Mouse (Mus musculus) kidney, postnatal 10 days (tissue): ENCODE measurements around the gene Phc2.
A peak's percentile ranks its signal among the peaks of the same experiment; 100 is the strongest.
"Not testable (repeated sequence)": the region's sequence is repeated elsewhere in the genome, so short reads cannot be mapped to it uniquely, and the experiment has no call there.

Experiments
- DNase-seq: peaks from one replicate; pipeline ENCODE4 v3.0.0; 2021; ENCODE audit warnings: mixed read lengths

The Phc2 gene

DNA sequence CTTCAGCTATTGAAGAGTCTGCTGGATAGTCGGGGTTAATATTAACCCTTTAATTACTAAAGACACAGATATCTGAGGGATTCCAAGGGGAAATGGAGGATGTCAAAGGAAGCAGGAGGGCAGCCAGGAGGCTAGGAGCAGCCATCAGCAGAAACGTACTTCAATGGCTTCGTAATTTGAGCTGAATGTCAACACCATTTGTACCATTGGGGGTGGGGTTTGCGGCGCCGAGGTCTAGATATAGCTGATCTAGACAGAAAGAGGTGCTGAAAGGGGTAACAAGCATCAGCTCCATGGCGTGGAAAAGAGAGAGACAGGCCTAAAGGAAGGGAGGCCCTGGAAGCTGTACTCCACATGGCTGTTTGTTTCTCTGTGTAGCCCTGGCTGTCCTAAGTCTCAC is 7.7 kb upstream of the Phc2 start:
- no peak for DNase-seq

- DNase-seq, result peak; percentile 56
Observed at GRCm38 (mm10) chr4:128648567-128649255, 5.8 kb upstream of the Phc2 start.

DNA sequence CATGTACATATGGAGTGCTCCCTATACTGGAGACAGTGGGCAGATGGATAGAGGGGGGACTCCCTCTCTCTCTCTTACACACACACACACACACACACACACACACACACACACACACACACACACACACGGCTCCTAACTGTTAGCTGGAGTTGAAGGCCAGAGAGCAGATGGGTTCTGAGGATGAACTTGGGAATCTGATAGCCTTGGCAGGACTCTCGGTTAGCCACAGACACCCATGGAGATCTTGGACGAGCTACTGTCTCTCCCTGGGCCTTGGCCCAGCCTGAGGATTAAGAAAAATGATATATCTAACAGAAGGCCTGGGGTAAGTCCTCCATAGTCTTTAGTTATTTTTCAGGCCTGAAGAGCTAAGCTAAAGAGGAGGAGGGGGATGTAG is 3.0 kb upstream of the Phc2 start:
- no peak for DNase-seq

- DNase-seq, result peak; percentile 41
Observed at GRCm38 (mm10) chr4:128652584-128653298, 1.8 kb upstream of the Phc2 start.

GRCm38 (mm10) chr4:128655446-128655845 is 944 bp downstream of the Phc2 start:
- no peak for DNase-seq

DNA sequence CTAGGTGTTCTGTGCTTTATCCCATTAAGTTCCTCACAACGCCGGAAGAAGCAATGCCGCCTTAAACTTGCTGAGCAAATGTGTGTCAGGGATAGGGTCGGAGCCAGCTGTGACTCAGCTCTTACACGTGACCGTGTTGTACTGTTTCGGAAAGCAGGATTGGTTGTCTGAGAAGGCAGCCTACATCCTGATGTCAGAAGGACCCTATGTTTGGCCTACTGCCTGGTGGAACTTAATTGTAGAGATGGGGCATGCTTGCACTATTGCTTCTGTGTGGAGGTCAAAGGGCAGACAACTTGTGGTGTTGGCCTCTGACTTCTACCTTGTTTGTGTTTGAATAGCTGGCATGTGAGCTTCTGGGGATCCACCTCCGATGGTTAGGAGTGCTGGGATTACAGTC is 5.7 kb downstream of the Phc2 start:
- DNase-seq, result no peak

DNA sequence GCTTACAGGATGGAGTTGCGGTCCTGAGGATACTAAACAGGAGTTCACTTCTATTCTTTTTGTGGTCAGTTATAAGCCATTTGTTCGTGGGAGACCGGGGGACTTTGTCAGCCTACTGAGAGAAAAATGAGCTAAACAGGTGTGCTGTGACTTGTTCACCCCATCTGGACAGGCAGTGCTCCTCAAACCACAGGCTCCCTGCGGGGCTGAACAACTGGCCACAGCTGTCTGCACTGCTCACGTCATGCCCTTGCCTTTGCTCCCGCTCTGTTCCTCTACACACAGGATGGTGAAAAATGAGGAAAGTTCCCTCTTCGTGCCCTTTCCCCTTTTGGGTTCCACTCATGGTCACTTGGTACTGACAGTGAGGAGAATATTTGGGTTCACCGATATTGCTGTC is 6.6 kb downstream of the Phc2 start:
- DNase-seq, result no peak

GRCm38 (mm10) chr4:128664002-128664401 is 9.5 kb downstream of the Phc2 start:
- DNase-seq, result no peak

- not testable (repeated sequence) for DNase-seq
Observed at GRCm38 (mm10) chr4:128666362-128666761, 11.9 kb downstream of the Phc2 start.

- DNase-seq, result not testable (repeated sequence)
Observed at GRCm38 (mm10) chr4:128667195-128667594, 12.7 kb downstream of the Phc2 start.

DNA sequence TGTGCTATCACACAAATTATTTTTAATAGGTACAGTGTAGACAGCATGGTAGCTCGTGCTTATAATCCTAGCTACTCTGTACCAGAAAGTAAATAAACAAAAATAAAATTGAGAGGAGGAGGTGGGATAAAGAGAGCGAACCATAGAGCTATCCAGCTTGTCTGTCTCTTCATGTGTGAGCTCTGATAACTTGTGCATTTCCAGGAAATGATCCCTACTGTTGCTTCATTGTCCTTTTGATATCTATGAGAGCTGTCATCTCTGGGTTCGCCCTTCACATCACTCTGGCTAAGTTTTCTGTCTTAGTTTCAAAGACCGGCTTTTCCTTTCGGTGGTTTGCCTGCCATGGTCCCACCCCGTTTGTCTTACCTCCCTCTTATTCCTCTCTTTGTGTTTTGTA is 14.7 kb downstream of the Phc2 start:
- DNase-seq, result no peak

DNA sequence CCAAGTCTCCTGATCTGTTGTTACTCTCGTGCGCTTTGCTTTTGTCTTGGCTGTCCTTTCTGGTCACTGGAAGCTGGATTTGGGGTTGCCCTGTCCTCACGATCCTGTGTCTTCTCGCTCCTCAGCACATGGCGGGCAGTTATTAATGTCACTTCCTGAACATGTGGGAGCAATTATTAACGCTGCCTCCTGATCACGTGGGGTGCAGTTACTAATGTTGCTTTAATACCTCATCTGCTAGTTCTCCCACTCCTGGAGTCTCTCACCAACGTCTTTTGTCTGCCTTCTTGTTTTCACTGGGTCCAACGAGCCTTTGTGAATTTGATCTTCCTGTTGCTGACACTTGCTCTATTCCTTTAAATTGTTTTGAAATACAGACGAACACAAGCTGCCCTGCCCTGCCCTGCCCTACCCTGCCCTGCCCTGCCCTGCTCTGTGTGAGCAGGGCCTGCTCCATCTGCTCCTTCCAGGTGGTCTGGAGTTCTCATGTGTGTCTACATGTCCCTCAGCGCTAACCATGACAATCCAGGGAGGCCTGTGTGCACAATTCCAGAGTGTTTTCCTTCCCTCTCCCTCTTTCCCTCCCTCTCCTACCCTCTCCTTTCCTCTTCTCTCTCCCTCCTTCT is 16.2 kb downstream of the Phc2 start:
- DNase-seq, result peak; percentile 50

DNA sequence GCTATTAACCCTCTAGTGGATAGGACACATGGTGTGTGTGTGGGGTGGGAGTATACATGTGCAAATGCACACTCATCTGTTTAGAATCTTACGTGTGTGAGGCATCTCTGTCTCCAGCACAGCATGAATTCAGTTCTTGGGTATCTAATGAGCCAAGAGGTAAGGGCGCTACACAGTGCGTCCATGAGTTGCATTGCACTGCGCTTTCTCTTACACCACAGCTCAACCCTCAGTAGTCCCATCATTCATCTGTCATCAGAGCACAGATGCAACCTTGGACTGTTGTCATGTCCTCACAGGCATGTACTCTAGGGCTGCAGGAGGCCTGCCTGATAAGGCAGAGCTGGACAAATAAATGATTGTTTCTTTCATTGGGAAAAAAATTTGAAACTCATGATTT is 18.0 kb downstream of the Phc2 start:
- DNase-seq, result no peak

DNA sequence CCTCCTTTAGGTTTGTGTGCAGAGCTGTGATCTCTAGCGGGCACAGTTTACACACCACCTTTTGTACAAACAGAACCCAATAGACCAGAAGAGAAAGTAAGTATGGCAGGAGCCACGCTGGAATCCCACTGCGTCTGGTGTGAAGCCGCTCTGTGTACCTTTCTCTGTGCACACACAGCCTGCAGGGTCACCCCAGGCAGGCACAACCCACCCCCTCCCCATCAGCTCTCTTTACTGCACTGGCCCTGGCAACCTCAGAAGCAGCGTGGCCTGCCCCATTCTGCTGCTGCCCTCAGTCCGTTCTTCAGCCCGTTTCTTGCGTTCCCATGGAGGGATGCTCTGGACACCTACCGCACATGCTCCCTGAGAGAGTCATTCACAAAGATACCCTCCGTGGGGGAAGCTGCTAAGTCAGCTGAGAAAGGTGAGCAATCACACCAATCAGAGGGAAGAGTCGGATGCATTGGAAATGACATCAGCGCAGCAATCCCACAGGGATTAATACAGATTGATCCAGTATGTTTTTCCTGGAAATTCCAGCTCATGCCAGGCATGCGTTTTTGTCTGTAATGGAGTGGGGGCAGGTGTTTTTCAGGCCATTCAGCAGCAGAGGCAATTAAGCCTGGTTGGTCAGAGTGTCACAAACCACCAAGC is 24.2 kb downstream of the Phc2 start:
- no peak for DNase-seq

GRCm38 (mm10) chr4:128681126-128681525 is 26.6 kb downstream of the Phc2 start:
- DNase-seq, result peak; percentile 69

- DNase-seq, result no peak
Observed at GRCm38 (mm10) chr4:128682281-128682680, 27.8 kb downstream of the Phc2 start.

DNA sequence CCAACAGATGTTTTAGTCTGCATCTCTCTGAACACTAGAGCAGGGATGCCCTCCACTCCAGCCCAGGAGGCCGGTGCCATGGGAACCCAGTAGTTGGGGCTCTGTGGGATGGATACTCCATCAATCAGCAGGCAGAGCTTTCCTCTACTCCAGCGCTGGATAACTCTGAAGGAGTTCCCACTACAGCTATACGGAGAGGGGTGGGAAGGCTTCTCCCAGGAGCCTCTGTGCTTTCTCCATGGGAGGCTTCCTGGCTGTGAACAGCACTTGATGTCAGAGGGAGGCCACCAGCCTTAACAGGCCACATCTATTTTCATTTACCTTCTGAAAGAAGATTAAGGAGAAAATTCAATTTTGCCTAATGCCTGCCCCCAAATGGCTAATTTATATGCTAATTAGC is 29.2 kb downstream of the Phc2 start:
- DNase-seq, result no peak

DNA sequence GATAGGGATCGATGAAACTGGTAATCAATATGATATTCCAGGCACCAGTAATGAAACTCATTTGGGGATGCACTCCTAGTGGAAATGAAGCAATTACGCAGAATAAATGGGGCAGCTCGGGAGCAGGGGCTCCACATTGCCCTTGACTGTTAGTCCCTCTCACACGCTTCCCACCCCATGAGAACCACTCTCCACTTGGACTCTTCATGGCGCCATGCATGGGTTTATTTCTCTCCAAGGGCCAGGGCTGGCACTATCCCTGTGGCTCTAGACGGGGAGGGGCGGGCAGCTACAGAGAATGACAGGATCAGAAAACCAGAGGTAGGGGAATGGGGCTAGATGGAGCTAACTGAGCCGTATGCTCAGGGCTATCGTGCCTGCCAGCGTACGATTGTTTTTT is 29.6 kb downstream of the Phc2 start:
- no peak for DNase-seq

DNA sequence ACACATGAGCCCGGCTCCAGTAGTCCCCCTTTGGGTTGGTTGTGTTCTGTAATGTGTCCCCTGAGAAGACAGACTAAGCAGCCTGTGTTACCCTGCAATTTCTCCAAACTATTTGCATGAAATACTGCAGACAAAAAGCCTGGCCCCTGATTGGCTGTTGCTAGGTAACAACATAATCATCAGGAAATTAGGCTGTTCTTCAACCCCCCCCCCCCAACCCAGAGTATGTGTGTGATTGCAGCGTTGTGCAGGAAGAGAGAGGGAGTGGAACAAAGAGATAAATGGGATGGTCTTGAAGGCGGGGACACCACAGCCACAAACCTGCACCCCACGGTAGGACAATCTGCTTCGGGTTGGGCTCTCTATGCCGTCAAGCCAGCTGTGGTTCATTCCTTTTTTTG is 34.0 kb downstream of the Phc2 start:
- DNase-seq, result peak; percentile 65

DNA sequence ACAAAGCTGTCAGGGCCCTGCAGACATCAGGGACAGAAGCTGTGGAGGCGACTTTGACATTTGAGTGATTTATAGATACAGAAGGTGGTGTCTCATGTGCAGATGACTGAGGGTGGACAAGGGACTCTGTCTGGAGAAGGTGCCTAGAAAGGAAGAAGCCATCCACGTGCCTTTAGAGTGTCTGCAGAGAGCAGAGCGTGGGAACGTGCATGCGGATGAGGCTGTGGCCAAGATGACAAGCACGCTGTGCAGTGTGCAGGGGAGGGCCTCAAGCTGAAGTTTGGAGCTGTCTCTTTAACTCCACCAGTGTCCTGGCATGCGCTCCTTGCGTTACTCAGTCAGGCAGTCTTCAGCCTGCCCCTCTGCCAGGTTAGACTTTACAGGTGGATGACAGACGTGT is 34.5 kb downstream of the Phc2 start:
- no peak for DNase-seq

- DNase-seq, result no peak
Observed at GRCm38 (mm10) chr4:128689739-128690304, 35.3 kb downstream of the Phc2 start.

DNA sequence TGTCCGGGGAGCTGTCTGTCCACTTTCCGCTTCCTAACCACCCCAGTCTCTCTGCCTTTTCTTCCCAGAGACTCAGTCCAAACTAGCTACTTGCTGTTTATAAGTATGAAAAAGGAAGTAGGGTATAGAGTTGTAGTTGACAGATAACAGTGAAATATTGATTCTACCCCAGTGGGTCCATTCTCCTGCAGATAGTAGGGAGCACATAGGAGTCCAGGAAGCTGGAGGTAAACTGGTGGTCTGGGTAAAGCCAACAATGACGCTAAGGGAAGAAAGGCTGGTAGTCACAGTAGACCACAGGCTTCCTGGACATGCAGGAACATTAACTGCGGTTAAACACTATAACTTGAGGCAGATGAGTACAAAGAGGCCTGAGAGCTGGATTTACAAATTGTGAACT is 36.7 kb downstream of the Phc2 start:
- DNase-seq, result no peak
